Mouse (Mus musculus) heart, postnatal 0 days (tissue): Measurements from ENCODE around the gene Cit. TPM values are rescaled to one million over a fixed set of nuclear protein-coding genes. Genes with fewer than 3 reads are reported as not detected.
A peak's percentile ranks its signal among the peaks of the same experiment; 100 is the strongest.
"Not testable (repeated sequence)": the region's sequence is repeated elsewhere in the genome, so short reads cannot be mapped to it uniquely, and the experiment has no call there.

ENCODE experiments used
- ATAC-seq: fragments of 200-750 bp; cut with Nextera tagmentation; 2 replicates; pipeline ENCODE4 v1.8.0; 2017; ENCODE audit warnings: low read depth, moderate number of reproducible peaks, moderate library complexity; ENCODE audit not compliant: insufficient read depth
- DNase-seq: peaks from one replicate; pipeline ENCODE4 v3.0.0-alpha.2; 2016; ENCODE audit warnings: low spot score
- H3K27ac ChIP-seq: fragments of 300-500 bp; sonication (generic); 2 replicates; pipeline ENCODE4 v1.5.1; 2014; ENCODE audit warnings: low read depth, mild to moderate bottlenecking
- H3K27me3 ChIP-seq: fragments of 300-500 bp; sonication (generic); 2 replicates; pipeline ENCODE4 v1.6.1; 2014; ENCODE audit warnings: low read length, mixed read lengths; ENCODE audit not compliant: control insufficient read depth, insufficient read depth
- H3K36me3 ChIP-seq: fragments of 300-500 bp; sonication (generic); replicated peaks from 2 replicates; pipeline ENCODE4 v1.6.1; 2014; ENCODE audit warnings: low read length, mixed read lengths; ENCODE audit not compliant: control insufficient read depth, insufficient read depth
- H3K4me1 ChIP-seq: fragments of 300-500 bp; sonication (generic); 2 replicates; pipeline ENCODE4 v1.6.1; 2014; ENCODE audit warnings: antibody characterized with exemption; ENCODE audit not compliant: control insufficient read depth, insufficient read depth
- H3K4me2 ChIP-seq: fragments of 300-500 bp; sonication (generic); 2 replicates; pipeline ENCODE4 v1.6.1; 2014; ENCODE audit warnings: low read depth, mild to moderate bottlenecking, low read length, moderate library complexity
- H3K4me3 ChIP-seq: fragments of 300-500 bp; sonication (generic); 2 replicates; pipeline ENCODE4 v1.5.1; 2014; ENCODE audit warnings: low read depth, low read length
- H3K9ac ChIP-seq: fragments of 300-500 bp; sonication (generic); replicated peaks from 2 replicates; pipeline ENCODE4 v1.6.1; 2014; ENCODE audit warnings: low read depth, low read length, mixed read lengths
- H3K9me3 ChIP-seq: fragments of 300-500 bp; sonication (generic); replicated peaks from 2 replicates; pipeline ENCODE4 v1.6.1; 2016; ENCODE audit warnings: low read length; ENCODE audit not compliant: control insufficient read depth
- CTCF ChIP-seq: IDR thresholded peaks from 2 replicates; pipeline ENCODE4 v1.5.1; 2016; ENCODE audit warnings: antibody characterized with exemption, control low read depth, low read depth
- EP300 ChIP-seq: IDR thresholded peaks from 2 replicates; pipeline ENCODE4 v1.6.1; 2016; ENCODE audit warnings: antibody characterized with exemption, low read depth
- WGBS: fragments of 180-500 bp; shearing (Covaris S2); extraction: QIAGEN DNeasy Blood & Tissue Kit; methylation state at CpG from one replicate; pipeline ENCODE4 v1.1.7; 2014; 5-methylcytosine and 5-hydroxymethylcytosine counted together
- polyA plus RNA-seq: library from polyadenylated mRNA; unstranded; fragments of >200 nt; fragmentation: Nextera tagmentation; extraction: Ambion mirVana; gene quantifications from 2 replicates; pipeline ENCODE4 v1.2.1, GENCODE M21; 2015
- total RNA-seq: library from RNA; depleted of rRNA; stranded (reverse); fragments of >200 nt; gene quantifications from 2 replicates; pipeline ENCODE4 v1.2.3, GENCODE M21; 2014; ENCODE audit warnings: low replicate concordance; rRNA removed

The Cit gene
- total RNA-seq (11.5 and 17.4 TPM in 2 replicates), polyA plus RNA-seq (4.1 and 4.9 TPM in 2 replicates)

GRCm38 (mm10) chr5:115844766-115845634 lies at the start of gene Cit:
Cit (plus strand) TSS chr5:115845278.
- Histone ChIP-seq H3K9me3 (no peaks in the 10 kb centered on the region), H3K4me1 (peaks cover 17% of the 10 kb centered on the region; the same call in 1 of the 2 replicates), H3K36me3 (peaks cover 2% of the 10 kb centered on the region; the same call in 1 of the 2 replicates), H3K4me3 (peak within 1 kb of the TSS; percentile 60), H3K4me2 (peak within 1 kb of the TSS; percentile 78), H3K27me3 (no peaks in the 10 kb centered on the region), H3K9ac (peak within 1 kb of the TSS; percentile 62), H3K27ac (peak within 1 kb of the TSS; percentile 63)
- under 1% methylated on average over 42 of the region's 42 CpGs for WGBS
- TF ChIP-seq CTCF (no peak), EP300 (no peak)
- DNase-seq: peak; percentile 96
- ATAC-seq: peak; percentile 100

- Histone ChIP-seq H3K4me2 (peak overlapping the region; percentile 47), H3K4me3 (peak overlapping the region; percentile 33), H3K9ac (no peak overlapping the region), H3K9me3 (no peaks in the 10 kb centered on the region), H3K36me3 (no peaks in the 10 kb centered on the region), H3K4me1 (no peaks in the 10 kb centered on the region), H3K27me3 (no peaks in the 10 kb centered on the region), H3K27ac (no peak overlapping the region)
- TF ChIP-seq CTCF: no peak
- TF ChIP-seq EP300: no peak
- ATAC-seq: no peak
- WGBS: 41% methylated on average over 15 of the region's 15 CpGs
- DNase-seq: no peak
These were observed 45.8 kb upstream of the Cit start for GRCm38 (mm10) chr5:115799016-115799894.

- ATAC-seq: no peak
- Histone ChIP-seq H3K9ac (no peak overlapping the region), H3K27me3 (no peaks in the 10 kb centered on the region), H3K4me3 (peak overlapping the region; percentile 33), H3K27ac (no peak overlapping the region), H3K9me3 (no peaks in the 10 kb centered on the region), H3K4me1 (no peaks in the 10 kb centered on the region), H3K36me3 (no peaks in the 10 kb centered on the region), H3K4me2 (peak overlapping the region; percentile 47)
- TF ChIP-seq CTCF (no peak), EP300 (no peak)
- WGBS: 38% methylated on average over 4 of the region's 4 CpGs
- no peak for DNase-seq
These were observed 45.2 kb upstream of the Cit start for GRCm38 (mm10) chr5:115799895-115800232.

- no peak for DNase-seq
- no peaks in the 10 kb centered on the region for H3K36me3 ChIP-seq
- H3K4me3 ChIP-seq: no peak overlapping the region
- H3K4me2 ChIP-seq: no peak overlapping the region
- TF ChIP-seq CTCF (no peak), EP300 (no peak)
- no peaks in the 10 kb centered on the region for H3K27me3 ChIP-seq
- 68% methylated on average over 3 of the region's 3 CpGs for WGBS
- H3K4me1 ChIP-seq: peaks cover 7% of the 10 kb centered on the region; the same call in 1 of the 2 replicates
- H3K9me3 ChIP-seq: no peaks in the 10 kb centered on the region
- H3K9ac ChIP-seq: no peak overlapping the region
- no peak for ATAC-seq
- H3K27ac ChIP-seq: no peak overlapping the region
These were observed 32.8 kb upstream of the Cit start for GRCm38 (mm10) chr5:115812262-115812661.

- 37% methylated on average over 6 of the region's 6 CpGs for WGBS
- H3K9me3 ChIP-seq: no peaks in the 10 kb centered on the region
- TF ChIP-seq EP300 (no peak), CTCF (no peak)
- H3K4me1 ChIP-seq: peaks cover 10% of the 10 kb centered on the region; the same call in 1 of the 2 replicates
- DNase-seq: no peak
- H3K4me3 ChIP-seq: no peak overlapping the region
- H3K4me2 ChIP-seq: no peak overlapping the region
- no peak for ATAC-seq
- no peak overlapping the region for H3K9ac ChIP-seq
- no peak overlapping the region for H3K27ac ChIP-seq
- H3K27me3 ChIP-seq: no peaks in the 10 kb centered on the region
- H3K36me3 ChIP-seq: no peaks in the 10 kb centered on the region
These were observed 28.1 kb upstream of the Cit start for GRCm38 (mm10) chr5:115817022-115817421.

GRCm38 (mm10) chr5:115817655-115818054 lies 27.4 kb upstream of the Cit start:
- 91% methylated on average over 1 of the region's 1 CpGs for WGBS
- H3K4me2 ChIP-seq: not testable (repeated sequence)
- peaks cover 10% of the 10 kb centered on the region; the same call in 1 of the 2 replicates for H3K4me1 ChIP-seq

More at GRCm38 (mm10) chr5:115817655-115818054, 27.4 kb upstream of the Cit start:
- not testable (repeated sequence) for H3K27me3 ChIP-seq, H3K9ac ChIP-seq, ATAC-seq, H3K4me3 ChIP-seq, H3K36me3 ChIP-seq, H3K27ac ChIP-seq, DNase-seq, H3K9me3 ChIP-seq
